Mouse (Mus musculus) c-Kit-negative CD71-positive TER-119-positive erythroid progenitor cells, embryonic 14.5 days (primary cell): ENCODE measurements around the gene Prkag2.
"Not testable (repeated sequence)": the region's sequence is repeated elsewhere in the genome, so short reads cannot be mapped to it uniquely, and the experiment has no call there.

Source experiments
- DNase-seq: peaks from one replicate; pipeline ENCODE4 v3.0.0-alpha.2; 2013; ENCODE audit warnings: low read depth, low spot score

Prkag2 gene

DNA sequence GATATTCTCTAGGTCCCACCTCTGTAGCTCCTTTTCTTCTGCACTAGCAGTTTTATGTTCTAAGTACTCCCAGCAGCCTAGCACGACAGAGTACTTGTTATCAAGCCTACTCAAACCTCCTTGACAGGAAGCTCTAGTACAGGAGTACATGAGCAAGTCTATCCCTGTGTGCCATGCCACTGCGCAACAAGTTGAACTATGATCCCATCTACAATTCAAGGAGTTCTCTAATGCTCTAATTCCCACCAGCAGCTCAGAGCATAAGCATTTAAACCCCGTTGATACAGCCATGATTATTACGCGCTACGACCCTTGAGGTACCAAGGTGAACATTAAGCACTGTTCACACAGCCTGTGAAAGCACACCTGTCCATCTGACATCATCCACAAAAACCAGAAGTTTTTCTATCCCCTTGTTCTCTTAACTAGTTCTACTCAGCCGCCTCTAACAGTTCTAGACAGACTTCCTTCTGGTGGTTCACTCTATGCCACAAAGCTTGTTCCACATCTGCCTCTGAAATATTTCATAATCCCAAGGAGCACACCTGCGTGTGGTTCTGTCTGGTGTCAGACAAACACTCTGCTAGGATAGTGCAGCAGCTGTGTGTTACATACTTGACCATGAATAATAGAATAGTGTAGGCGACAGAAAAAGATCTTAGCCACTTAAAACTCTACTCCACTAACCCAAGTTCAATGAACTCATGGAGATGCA, 274.2 kb downstream of the Prkag2 start:
- DNase-seq: no peak

DNA sequence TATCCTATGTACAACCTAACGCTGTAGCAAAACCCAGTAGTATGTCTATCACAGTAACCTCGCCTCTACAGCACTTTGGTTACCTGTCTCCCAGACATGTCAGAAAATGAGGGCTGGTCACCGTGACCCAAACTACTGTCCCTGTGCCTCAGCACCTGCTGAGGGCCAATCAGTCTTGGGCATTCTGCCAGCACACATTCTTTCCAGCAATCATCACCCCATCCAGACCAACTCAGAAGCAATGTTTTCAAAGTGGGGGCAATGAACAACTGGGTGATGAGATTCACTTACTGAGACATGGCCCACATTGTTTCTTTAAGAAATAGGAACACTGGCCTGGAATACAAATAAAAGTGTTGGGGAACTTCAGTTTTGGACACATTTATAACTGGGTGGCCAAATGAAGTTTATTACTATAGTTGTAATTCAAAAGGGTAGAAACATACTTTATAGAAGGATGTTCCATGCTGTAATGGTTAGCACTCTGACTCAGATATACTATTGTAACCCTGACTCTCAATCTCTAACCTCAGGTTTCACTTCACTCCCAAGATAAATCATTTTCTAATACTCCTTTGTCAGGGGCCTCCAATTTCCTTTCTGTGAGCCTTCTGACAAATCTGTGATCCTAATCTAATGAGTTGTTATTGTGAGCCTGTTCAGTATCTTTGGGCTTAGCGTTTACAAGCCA, 274.9 kb downstream of the Prkag2 start:
- no peak for DNase-seq

DNA sequence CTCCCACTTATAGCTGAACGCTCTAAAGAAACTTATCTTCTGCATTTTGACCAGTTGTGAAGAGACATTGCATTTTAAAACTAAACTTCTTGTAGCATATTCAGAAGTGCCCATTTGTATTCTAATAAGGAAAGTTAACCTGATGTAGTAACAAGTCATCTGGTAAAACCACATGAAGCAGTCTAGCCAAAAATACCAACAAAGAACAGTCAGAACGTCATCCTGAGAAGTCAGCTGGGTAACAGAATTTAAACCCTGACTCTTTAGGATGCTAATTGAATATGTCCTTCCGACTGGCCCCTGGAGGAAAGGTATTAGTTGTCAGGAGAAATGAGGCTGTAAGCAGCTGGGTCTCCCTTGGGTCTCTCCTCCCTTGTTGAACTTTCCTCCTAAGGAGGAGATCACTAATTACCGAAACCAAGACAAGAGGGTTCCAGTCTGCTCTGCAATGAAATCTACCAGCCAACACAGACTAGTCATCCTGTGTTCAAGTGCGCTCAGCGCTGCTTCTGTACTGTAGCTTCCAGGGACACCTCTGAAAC, 276.5 kb downstream of the Prkag2 start:
- no peak for DNase-seq

DNA sequence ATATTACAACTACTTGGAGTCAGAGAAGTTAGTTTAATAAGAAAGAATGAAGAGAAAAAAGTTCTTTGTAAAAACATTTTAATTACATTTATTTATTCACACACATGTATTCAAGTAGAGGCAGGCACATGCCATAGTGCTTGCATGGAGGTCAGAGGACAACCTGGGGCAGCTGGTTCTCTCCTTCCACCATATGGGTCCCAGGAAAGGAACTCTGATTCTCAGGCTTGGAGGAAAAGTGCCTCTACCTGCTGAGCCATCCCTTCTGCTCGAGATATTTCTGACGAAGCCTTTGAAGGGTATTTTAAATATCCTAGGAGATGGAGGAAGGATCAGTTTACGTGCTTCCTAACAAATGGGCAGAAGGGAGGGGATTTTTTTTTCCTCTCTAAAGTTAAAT, 277.7 kb downstream of the Prkag2 start:
- DNase-seq: no peak

GRCm38 (mm10) chr5:24822231-24822630, 278.2 kb downstream of the Prkag2 start:
- DNase-seq: not testable (repeated sequence)

DNA sequence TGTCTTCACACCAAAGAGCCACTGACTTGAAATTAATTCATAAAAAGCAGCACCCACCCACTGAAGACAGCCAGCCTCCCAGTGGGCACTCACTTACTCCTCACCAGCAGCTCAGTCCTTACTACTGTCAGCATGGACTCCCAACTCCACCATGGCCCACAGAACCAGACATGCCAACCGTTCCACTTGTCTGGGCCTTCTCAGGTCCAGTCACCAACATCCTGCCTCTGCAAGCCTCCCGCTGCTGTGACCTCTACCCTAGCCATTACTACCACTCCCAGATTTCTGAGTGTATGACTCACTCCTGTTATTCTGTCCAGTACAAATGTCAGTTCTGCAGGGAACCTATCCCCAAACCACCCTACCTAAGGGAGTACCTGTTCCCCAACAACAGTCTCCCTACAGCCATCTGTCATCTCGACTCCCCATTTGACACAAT, 279.0 kb downstream of the Prkag2 start:
- DNase-seq: no peak

DNA sequence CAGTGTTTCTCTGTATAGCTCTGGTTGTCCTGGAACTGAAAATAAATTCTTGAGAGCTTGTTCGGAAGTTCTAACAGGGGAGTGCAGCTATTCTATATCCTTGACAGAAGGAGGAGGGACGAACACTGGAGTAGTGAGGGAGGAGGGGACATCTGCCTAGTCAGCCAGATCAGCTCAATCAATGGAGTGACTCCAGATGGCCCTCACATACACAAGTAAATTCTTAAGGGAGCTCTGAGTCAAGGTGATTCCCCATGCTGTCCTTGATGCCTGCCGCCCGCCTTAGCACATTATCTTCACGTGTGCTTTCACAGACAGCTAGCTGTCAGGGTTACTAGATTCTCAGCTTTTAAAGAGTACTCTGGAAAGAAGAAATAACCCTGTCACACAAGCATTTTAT, 279.8 kb downstream of the Prkag2 start:
- DNase-seq: no peak

- DNase-seq: no peak
Measured at GRCm38 (mm10) chr5:24817191-24817590, 283.3 kb downstream of the Prkag2 start.

DNA sequence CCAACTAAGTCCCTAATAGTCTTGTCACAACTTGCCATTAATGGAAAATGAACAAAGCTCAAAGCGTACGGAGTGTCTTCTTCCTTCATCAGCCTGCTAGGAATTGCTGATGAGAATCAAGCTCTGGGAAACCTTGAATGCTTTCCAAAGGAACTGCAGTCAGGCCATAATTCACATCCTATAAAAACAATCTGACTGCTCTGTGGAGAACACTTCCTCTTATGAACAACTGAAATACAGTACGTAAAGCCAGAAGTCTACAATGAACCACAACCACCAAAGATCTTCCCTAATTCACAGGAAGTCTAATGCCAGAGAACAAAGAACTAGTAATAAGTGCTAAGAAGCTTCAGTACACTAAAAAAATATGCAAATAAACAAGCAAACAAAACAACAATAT, 286.5 kb downstream of the Prkag2 start:
- DNase-seq: no peak

GRCm38 (mm10) chr5:24813005-24813404, 287.4 kb downstream of the Prkag2 start:
- DNase-seq: no peak
